Mouse (Mus musculus): Measurements from ENCODE around the gene Atrip. TPM values are rescaled to one million over a fixed set of nuclear protein-coding genes. Genes with fewer than 3 reads are reported as not detected.

Gene Atrip
- polyA plus RNA-seq, 1 experiment: 21.9 TPM

GRCm38 (mm10) chr9:109056081-109056690 is 17.7 kb downstream of the Atrip start:
- no peak overlapping the region for H3K4me3 ChIP-seq (replicated peaks; ENCODE audit: extremely low read depth, low read depth, low read length)
- no peak for DNase-seq
- H3K4me1 ChIP-seq (ENCODE audit: control insufficient read depth, insufficient read depth, low read length): peaks cover 20% of the 10 kb centered on the region
- TF ChIP-seq CTCF (IDR thresholded peaks at IDR 0.05; ENCODE audit: insufficient read depth, low read length): no peak
- WGBS: 87% methylated on average over 17 of the region's 17 CpGs

GRCm38 (mm10) chr9:109055271-109056030 is 18.5 kb downstream of the Atrip start:
- TF ChIP-seq CTCF (IDR thresholded peaks at IDR 0.05; ENCODE audit: insufficient read depth, low read length): no peak
- TF ChIP-seq POLR2A (IDR thresholded peaks at IDR 0.05; ENCODE audit: borderline replicate concordance, extremely low read depth, low read depth, low read length): no peak
- WGBS: 84% methylated on average over 12 of the region's 12 CpGs
- peak overlapping the region; percentile 15 for H3K4me3 ChIP-seq (replicated peaks; ENCODE audit: extremely low read depth, low read depth, low read length)
- DNase-seq: no peak
- H3K4me1 ChIP-seq (ENCODE audit: control insufficient read depth, insufficient read depth, low read length): peaks cover 20% of the 10 kb centered on the region

GRCm38 (mm10) chr9:109054712-109055111 is 19.2 kb downstream of the Atrip start:
- Histone ChIP-seq H3K4me1 (ENCODE audit: control insufficient read depth, insufficient read depth, low read length) (peaks cover 18% of the 10 kb centered on the region), H3K4me3 (replicated peaks; ENCODE audit: extremely low read depth, low read depth, low read length) (peak overlapping the region; percentile 57)
- under 1% methylated on average over 7 of the region's 7 CpGs for WGBS
- TF ChIP-seq CTCF (IDR thresholded peaks at IDR 0.05; ENCODE audit: insufficient read depth, low read length) (no peak), POLR2A (IDR thresholded peaks at IDR 0.05; ENCODE audit: borderline replicate concordance, extremely low read depth, low read depth, low read length) (0 out of 2 replicates have a peak, but pooled peaks have one; percentile 28)
- peak; percentile 56 for DNase-seq

GRCm38 (mm10) chr9:109053851-109054250 is 20.1 kb downstream of the Atrip start:
- DNase-seq: no peak
- TF ChIP-seq POLR2A (IDR thresholded peaks at IDR 0.05; ENCODE audit: borderline replicate concordance, extremely low read depth, low read depth, low read length) (no peak), CTCF (IDR thresholded peaks at IDR 0.05; ENCODE audit: insufficient read depth, low read length) (no peak)
- H3K4me3 ChIP-seq (replicated peaks; ENCODE audit: extremely low read depth, low read depth, low read length): no peak overlapping the region
- H3K4me1 ChIP-seq (ENCODE audit: control insufficient read depth, insufficient read depth, low read length): peaks cover 16% of the 10 kb centered on the region
- 64% methylated on average over 6 of the region's 6 CpGs for WGBS

- no peak for TF ChIP-seq CTCF (IDR thresholded peaks at IDR 0.05; ENCODE audit: insufficient read depth, low read length)
- no peak for TF ChIP-seq POLR2A (IDR thresholded peaks at IDR 0.05; ENCODE audit: borderline replicate concordance, extremely low read depth, low read depth, low read length)
- H3K4me1 ChIP-seq (ENCODE audit: control insufficient read depth, insufficient read depth, low read length): peaks cover 11% of the 10 kb centered on the region
- DNase-seq: no peak
- WGBS: 75% methylated on average over 3 of the region's 3 CpGs
- H3K4me3 ChIP-seq (replicated peaks; ENCODE audit: extremely low read depth, low read depth, low read length): no peak overlapping the region
Measured at GRCm38 (mm10) chr9:109053366-109053765, 20.6 kb downstream of the Atrip start.

GRCm38 (mm10) chr9:109052490-109053260 is 21.2 kb downstream of the Atrip start:
- no peak for TF ChIP-seq CTCF (IDR thresholded peaks at IDR 0.05; ENCODE audit: insufficient read depth, low read length)
- TF ChIP-seq POLR2A (IDR thresholded peaks at IDR 0.05; ENCODE audit: borderline replicate concordance, extremely low read depth, low read depth, low read length): 0 out of 2 replicates have a peak, but pooled peaks have one; percentile 21
- Histone ChIP-seq H3K4me1 (ENCODE audit: control insufficient read depth, insufficient read depth, low read length) (peaks cover 4% of the 10 kb centered on the region), H3K4me3 (replicated peaks; ENCODE audit: extremely low read depth, low read depth, low read length) (peak overlapping the region; percentile 45)
- 81% methylated on average over 9 of the region's 9 CpGs for WGBS
- DNase-seq: no peak

GRCm38 (mm10) chr9:109051651-109052489 is 22.1 kb downstream of the Atrip start:
- 83% methylated on average over 10 of the region's 10 CpGs for WGBS
- TF ChIP-seq CTCF (IDR thresholded peaks at IDR 0.05; ENCODE audit: insufficient read depth, low read length) (no peak), POLR2A (IDR thresholded peaks at IDR 0.05; ENCODE audit: borderline replicate concordance, extremely low read depth, low read depth, low read length) (0 out of 2 replicates have a peak, but pooled peaks have one; percentile 19)
- Histone ChIP-seq H3K4me1 (ENCODE audit: control insufficient read depth, insufficient read depth, low read length) (peaks cover 4% of the 10 kb centered on the region), H3K4me3 (replicated peaks; ENCODE audit: extremely low read depth, low read depth, low read length) (peak overlapping the region; percentile 62)
- DNase-seq: no peak

- H3K4me3 ChIP-seq (replicated peaks; ENCODE audit: extremely low read depth, low read depth, low read length): peak overlapping the region; percentile 62
- 78% methylated on average over 13 of the region's 13 CpGs for WGBS
- no peak for TF ChIP-seq CTCF (IDR thresholded peaks at IDR 0.05; ENCODE audit: insufficient read depth, low read length)
Measured at GRCm38 (mm10) chr9:109051011-109051501, 22.9 kb downstream of the Atrip start.

GRCm38 (mm10) chr9:109050674-109050997 is 23.3 kb downstream of the Atrip start:
- peaks cover 6% of the 10 kb centered on the region for H3K4me1 ChIP-seq (ENCODE audit: control insufficient read depth, insufficient read depth, low read length)
- no peak for DNase-seq
- WGBS: 67% methylated on average over 3 of the region's 3 CpGs
- no peak overlapping the region for H3K4me3 ChIP-seq (replicated peaks; ENCODE audit: extremely low read depth, low read depth, low read length)
- TF ChIP-seq POLR2A (IDR thresholded peaks at IDR 0.05; ENCODE audit: borderline replicate concordance, extremely low read depth, low read depth, low read length): no peak
- no peak for TF ChIP-seq CTCF (IDR thresholded peaks at IDR 0.05; ENCODE audit: insufficient read depth, low read length)

More at GRCm38 (mm10) chr9:109051011-109051501, 22.9 kb downstream of the Atrip start:
- H3K4me1 ChIP-seq (ENCODE audit: control insufficient read depth, insufficient read depth, low read length): peaks cover 6% of the 10 kb centered on the region
- DNase-seq: no peak
